Mouse (Mus musculus) forebrain, embryonic 11.5 days (tissue): Measurements from ENCODE around the gene Apaf1. TPM values are rescaled to one million over a fixed set of nuclear protein-coding genes. Genes with fewer than 3 reads are reported as not detected.

Experiments
- ATAC-seq: fragments of 200-750 bp; cut with Nextera tagmentation; replicated peaks from 2 replicates; pipeline ENCODE4 v1.8.0; 2017; ENCODE audit warnings: moderate TSS enrichment; ENCODE audit not compliant: low FRiP score
- DNase-seq: peaks from one replicate; pipeline ENCODE4 v3.0.0-alpha.2; 2017; ENCODE audit warnings: low spot score
- H3K27ac ChIP-seq: fragments of 300-500 bp; sonication (generic); 2 replicates; pipeline ENCODE4 v1.5.1; 2014; ENCODE audit warnings: low read depth, low read length
- H3K27me3 ChIP-seq: fragments of 300-500 bp; sonication (generic); 2 replicates; pipeline ENCODE4 v1.6.1; 2014; ENCODE audit warnings: mild to moderate bottlenecking, low read length, mixed read lengths; ENCODE audit not compliant: control insufficient read depth, insufficient read depth
- H3K36me3 ChIP-seq: fragments of 300-500 bp; sonication (generic); 2 replicates; pipeline ENCODE4 v1.6.1; 2014; ENCODE audit warnings: mild to moderate bottlenecking, low read length, moderate library complexity, mixed read lengths; ENCODE audit not compliant: control insufficient read depth, insufficient read depth
- H3K4me1 ChIP-seq: fragments of 300-500 bp; sonication (generic); replicated peaks from 2 replicates; pipeline ENCODE4 v1.6.1; 2014; ENCODE audit warnings: low read length, mixed read lengths; ENCODE audit not compliant: control insufficient read depth, insufficient read depth
- H3K4me2 ChIP-seq: fragments of 300-500 bp; sonication (generic); 2 replicates; pipeline ENCODE4 v1.6.1; 2014; ENCODE audit warnings: low read depth, mild to moderate bottlenecking, low read length, moderate library complexity, mixed read lengths; ENCODE audit not compliant: severe bottlenecking
- H3K4me3 ChIP-seq: fragments of 300-500 bp; sonication (generic); 2 replicates; pipeline ENCODE4 v1.5.1; 2014; ENCODE audit warnings: low read depth, low read length
- H3K9ac ChIP-seq: fragments of 300-500 bp; sonication (generic); 2 replicates; pipeline ENCODE4 v1.6.1; 2014; ENCODE audit warnings: low read length
- H3K9me3 ChIP-seq: fragments of 300-500 bp; sonication (generic); 2 replicates; pipeline ENCODE4 v1.6.1; 2016; ENCODE audit warnings: low read length, mixed read lengths; ENCODE audit not compliant: control insufficient read depth
- WGBS: fragments of 180-500 bp; shearing (Covaris S2); extraction: QIAGEN DNeasy Blood & Tissue Kit; methylation state at CpG from one replicate; pipeline ENCODE4 v1.1.7; 2014; 5-methylcytosine and 5-hydroxymethylcytosine counted together
- polyA plus RNA-seq: library from polyadenylated mRNA; unstranded; fragments of >200 nt; fragmentation: Nextera tagmentation; extraction: Ambion mirVana; gene quantifications from 2 replicates; pipeline ENCODE4 v1.2.1, GENCODE M21; 2014

Apaf1 gene
- polyA plus RNA-seq, 1 experiment from 2014 or later: 30.2 TPM

- ATAC-seq (no peak), DNase-seq (no peak)
- WGBS: 92% methylated on average over 8 of the region's 8 CpGs
- Histone ChIP-seq H3K4me1 (no peaks in the 10 kb centered on the region), H3K27ac (no peak overlapping the region), H3K27me3 (no peaks in the 10 kb centered on the region), H3K4me3 (no peak overlapping the region), H3K4me2 (no peak overlapping the region), H3K9me3 (no peaks in the 10 kb centered on the region), H3K36me3 (no peaks in the 10 kb centered on the region; the same call in 1 of the 2 replicates), H3K9ac (no peak overlapping the region)
Observed at GRCm38 (mm10) chr10:91098056-91098455, 15.5 kb upstream of the Apaf1 start.

- no peak for ATAC-seq
- no peaks in the 10 kb centered on the region for H3K4me1 ChIP-seq
- H3K4me3 ChIP-seq: no peak overlapping the region
- H3K9me3 ChIP-seq: no peaks in the 10 kb centered on the region
- H3K27me3 ChIP-seq: no peaks in the 10 kb centered on the region
- H3K36me3 ChIP-seq: no peaks in the 10 kb centered on the region
- DNase-seq: no peak
- no peak overlapping the region for H3K4me2 ChIP-seq
- WGBS: 94% methylated on average over 15 of the region's 15 CpGs
- H3K9ac ChIP-seq: no peak overlapping the region
- no peak overlapping the region for H3K27ac ChIP-seq
Observed at GRCm38 (mm10) chr10:91094251-91095104, 11.9 kb upstream of the Apaf1 start.

- H3K27ac ChIP-seq: no peak overlapping the region
- ATAC-seq: no peak
- no peak overlapping the region for H3K4me3 ChIP-seq
- no peaks in the 10 kb centered on the region for H3K36me3 ChIP-seq
- no peak overlapping the region for H3K9ac ChIP-seq
- no peak overlapping the region for H3K4me2 ChIP-seq
- 94% methylated on average over 4 of the region's 4 CpGs for WGBS
- H3K27me3 ChIP-seq: no peaks in the 10 kb centered on the region
- H3K4me1 ChIP-seq: no peaks in the 10 kb centered on the region
- no peak for DNase-seq
- H3K9me3 ChIP-seq: no peaks in the 10 kb centered on the region
Observed at GRCm38 (mm10) chr10:91092812-91093211, 10.2 kb upstream of the Apaf1 start.

- Histone ChIP-seq H3K4me2 (peak overlapping the region; percentile 64), H3K9me3 (no peaks in the 10 kb centered on the region), H3K4me3 (peak overlapping the region; percentile 88), H3K9ac (peak overlapping the region; percentile 62), H3K27ac (no peak overlapping the region), H3K36me3 (no peaks in the 10 kb centered on the region), H3K27me3 (no peaks in the 10 kb centered on the region), H3K4me1 (0 out of 2 replicates have a peak, but pooled peaks cover 2% of the 10 kb centered on the region)
- DNase-seq: no peak
- ATAC-seq: no peak
- 56% methylated on average over 12 of the region's 12 CpGs for WGBS
Observed at GRCm38 (mm10) chr10:91083393-91083927, 890 bp upstream of the Apaf1 start.

- ATAC-seq (peak; percentile 59), DNase-seq (no peak)
- WGBS: under 1% methylated on average over 27 of the region's 27 CpGs
- Histone ChIP-seq H3K4me1 (0 out of 2 replicates have a peak, but pooled peaks cover 2% of the 10 kb centered on the region), H3K4me3 (peak overlapping the region; percentile 88), H3K27ac (peak overlapping the region; percentile 71), H3K27me3 (no peaks in the 10 kb centered on the region), H3K9me3 (no peaks in the 10 kb centered on the region), H3K4me2 (peak overlapping the region; percentile 71), H3K9ac (peak overlapping the region; percentile 87), H3K36me3 (no peaks in the 10 kb centered on the region)
Observed at GRCm38 (mm10) chr10:91081959-91082507, 537 bp downstream of the Apaf1 start.

GRCm38 (mm10) chr10:91080540-91080939 lies 2.0 kb downstream of the Apaf1 start:
- Histone ChIP-seq H3K9me3 (no peaks in the 10 kb centered on the region), H3K9ac (no peak overlapping the region), H3K4me3 (no peak overlapping the region), H3K36me3 (no peaks in the 10 kb centered on the region), H3K27ac (no peak overlapping the region), H3K4me1 (0 out of 2 replicates have a peak, but pooled peaks cover 2% of the 10 kb centered on the region), H3K4me2 (no peak overlapping the region), H3K27me3 (no peaks in the 10 kb centered on the region)
- DNase-seq: no peak
- no peak for ATAC-seq
- WGBS: 90% methylated on average over 5 of the region's 5 CpGs

- no peak for ATAC-seq
- H3K9me3 ChIP-seq: no peaks in the 10 kb centered on the region
- 82% methylated on average over 2 of the region's 2 CpGs for WGBS
Observed at GRCm38 (mm10) chr10:91076667-91077066, 5.9 kb downstream of the Apaf1 start.

GRCm38 (mm10) chr10:91073345-91073744 lies 9.2 kb downstream of the Apaf1 start:
- H3K9me3 ChIP-seq: no peaks in the 10 kb centered on the region
- H3K4me1 ChIP-seq: no peaks in the 10 kb centered on the region
- H3K4me2 ChIP-seq: no peak overlapping the region
- ATAC-seq (no peak), DNase-seq (no peak)
- 91% methylated on average over 3 of the region's 3 CpGs for WGBS
- H3K27ac ChIP-seq: no peak overlapping the region
- no peaks in the 10 kb centered on the region; the same call in 1 of the 2 replicates for H3K36me3 ChIP-seq
- no peak overlapping the region for H3K9ac ChIP-seq
- H3K27me3 ChIP-seq: no peaks in the 10 kb centered on the region
- no peak overlapping the region for H3K4me3 ChIP-seq

More at GRCm38 (mm10) chr10:91076667-91077066, 5.9 kb downstream of the Apaf1 start:
- H3K4me3 ChIP-seq: no peak overlapping the region
- H3K27ac ChIP-seq: no peak overlapping the region
- no peaks in the 10 kb centered on the region; the same call in 1 of the 2 replicates for H3K36me3 ChIP-seq
- no peaks in the 10 kb centered on the region for H3K27me3 ChIP-seq
- no peak overlapping the region for H3K9ac ChIP-seq
- H3K4me1 ChIP-seq: no peaks in the 10 kb centered on the region
- DNase-seq: no peak
- H3K4me2 ChIP-seq: no peak overlapping the region
